Mouse (Mus musculus) forebrain, embryonic 13.5 days (tissue): Measurements from ENCODE around the gene Ppp1r1b. TPM values are rescaled to one million over a fixed set of nuclear protein-coding genes. Genes with fewer than 3 reads are reported as not detected.

Experiments used
- ATAC-seq: fragments of 200-750 bp; cut with Nextera tagmentation; 2 replicates; pipeline ENCODE4 v1.8.0; 2017
- H3K27ac ChIP-seq: fragments of 300-500 bp; sonication (generic); 2 replicates; pipeline ENCODE4 v1.5.1; 2015; ENCODE audit warnings: inconsistent platforms, mild to moderate bottlenecking, moderate library complexity
- H3K27me3 ChIP-seq: fragments of 300-500 bp; sonication (generic); 2 replicates; pipeline ENCODE4 v1.6.1; 2015; ENCODE audit warnings: mild to moderate bottlenecking, inconsistent platforms
- H3K36me3 ChIP-seq: fragments of 300-500 bp; sonication (generic); 2 replicates; pipeline ENCODE4 v1.6.1; 2015; ENCODE audit warnings: mild to moderate bottlenecking, inconsistent platforms; ENCODE audit not compliant: poor library complexity, severe bottlenecking
- H3K4me1 ChIP-seq: fragments of 300-500 bp; sonication (generic); 2 replicates; pipeline ENCODE4 v1.6.1; 2015; ENCODE audit warnings: inconsistent platforms
- H3K4me2 ChIP-seq: fragments of 300-500 bp; sonication (generic); 2 replicates; pipeline ENCODE4 v1.6.1; 2015; ENCODE audit warnings: inconsistent platforms, mild to moderate bottlenecking, moderate library complexity
- H3K4me3 ChIP-seq: fragments of 300-500 bp; sonication (generic); 2 replicates; pipeline ENCODE4 v1.5.1; 2015; ENCODE audit warnings: mild to moderate bottlenecking, inconsistent platforms
- H3K9ac ChIP-seq: fragments of 300-500 bp; sonication (generic); 2 replicates; pipeline ENCODE4 v1.6.1; 2015; ENCODE audit warnings: mild to moderate bottlenecking, inconsistent platforms
- H3K9me3 ChIP-seq: fragments of 300-500 bp; sonication (generic); replicated peaks from 2 replicates; pipeline ENCODE4 v1.6.1; 2016; ENCODE audit warnings: inconsistent platforms
- WGBS: fragments of 180-500 bp; shearing (Covaris S2); methylation state at CpG from one replicate; pipeline ENCODE4 v1.1.7; 2015; 5-methylcytosine and 5-hydroxymethylcytosine counted together
- polyA plus RNA-seq: library from polyadenylated mRNA; unstranded; fragments of >200 nt; fragmentation: Nextera tagmentation; extraction: Ambion mirVana; gene quantifications from 2 replicates; pipeline ENCODE4 v1.2.1, GENCODE M21; 2015

Ppp1r1b gene
- polyA plus RNA-seq, result 14.6 and 20.0 TPM in 2 replicates

- Histone ChIP-seq H3K27ac (no peak within 1 kb of the TSS), H3K9ac (peak within 1 kb of the TSS; percentile 68), H3K9me3 (no peaks in the 10 kb centered on the region), H3K4me2 (peak within 1 kb of the TSS; percentile 97), H3K27me3 (peaks cover 91% of the 10 kb centered on the region), H3K4me1 (peaks cover 25% of the 10 kb centered on the region), H3K4me3 (peak within 1 kb of the TSS; percentile 55), H3K36me3 (no peaks in the 10 kb centered on the region)
- peak; percentile 75 for ATAC-seq
- 1% methylated on average over 52 of the region's 55 CpGs for WGBS
These were observed at the start of gene Ppp1r1b for GRCm38 (mm10) chr11:98348083-98348961. Gene Ppp1r1b (plus strand): TSS chr11:98348404.

- no peaks in the 10 kb centered on the region for H3K9me3 ChIP-seq
- peaks cover 30% of the 10 kb centered on the region for H3K27me3 ChIP-seq
- H3K27ac ChIP-seq, result no peak overlapping the region
- H3K4me3 ChIP-seq, result no peak overlapping the region
- H3K4me1 ChIP-seq, result peaks cover 53% of the 10 kb centered on the region
- no peaks in the 10 kb centered on the region for H3K36me3 ChIP-seq
- ATAC-seq, result no peak
- WGBS, result under 1% methylated on average over 10 of the region's 10 CpGs
- peak overlapping the region; percentile 22 for H3K4me2 ChIP-seq
- 0 out of 2 replicates have a peak overlapping the region, but pooled peaks have one; percentile 6 for H3K9ac ChIP-seq
These were observed 49.6 kb upstream of the Ppp1r1b start for GRCm38 (mm10) chr11:98298484-98299205.

- peak; percentile 54; the same call in 1 of the 2 replicates for ATAC-seq
- 0 out of 2 replicates have a peak overlapping the region, but pooled peaks have one; percentile 2 for H3K9ac ChIP-seq
- no peak overlapping the region for H3K4me3 ChIP-seq
These were observed 34.3 kb upstream of the Ppp1r1b start for GRCm38 (mm10) chr11:98313790-98314323.

GRCm38 (mm10) chr11:98317479-98317878 is 30.7 kb upstream of the Ppp1r1b start:
- 2% methylated on average over 7 of the region's 7 CpGs for WGBS
- no peaks in the 10 kb centered on the region for H3K36me3 ChIP-seq
- peaks cover 63% of the 10 kb centered on the region for H3K4me1 ChIP-seq
- H3K27ac ChIP-seq, result peak overlapping the region; percentile 94
- H3K4me3 ChIP-seq, result no peak overlapping the region
- peak overlapping the region; percentile 55 for H3K4me2 ChIP-seq
- peaks cover 97% of the 10 kb centered on the region for H3K27me3 ChIP-seq
- no peak for ATAC-seq
- no peak overlapping the region for H3K9ac ChIP-seq
- no peaks in the 10 kb centered on the region for H3K9me3 ChIP-seq

More at GRCm38 (mm10) chr11:98313790-98314323, 34.3 kb upstream of the Ppp1r1b start:
- peak overlapping the region; percentile 45 for H3K27ac ChIP-seq
- H3K4me1 ChIP-seq, result peaks cover 31% of the 10 kb centered on the region
- under 1% methylated on average over 26 of the region's 26 CpGs for WGBS
- H3K4me2 ChIP-seq, result peak overlapping the region; percentile 42
- H3K27me3 ChIP-seq, result peaks cover 87% of the 10 kb centered on the region
- no peaks in the 10 kb centered on the region for H3K9me3 ChIP-seq
- H3K36me3 ChIP-seq, result no peaks in the 10 kb centered on the region

GRCm38 (mm10) chr11:98318421-98319116 is 29.6 kb upstream of the Ppp1r1b start:
- Histone ChIP-seq H3K36me3 (no peaks in the 10 kb centered on the region), H3K4me2 (peak overlapping the region; percentile 55), H3K9me3 (no peaks in the 10 kb centered on the region), H3K27ac (peak overlapping the region; percentile 94), H3K4me1 (peaks cover 72% of the 10 kb centered on the region), H3K4me3 (peak overlapping the region; percentile 18), H3K27me3 (peaks cover 99% of the 10 kb centered on the region), H3K9ac (peak overlapping the region; percentile 34; the same call in 1 of the 2 replicates)
- under 1% methylated on average over 14 of the region's 14 CpGs for WGBS
- ATAC-seq, result peak; percentile 13; the same call in 1 of the 2 replicates

- peak; percentile 33; the same call in 1 of the 2 replicates for ATAC-seq
- Histone ChIP-seq H3K36me3 (no peaks in the 10 kb centered on the region), H3K4me1 (peaks cover 72% of the 10 kb centered on the region), H3K9me3 (no peaks in the 10 kb centered on the region), H3K9ac (no peak overlapping the region), H3K4me2 (peak overlapping the region; percentile 55), H3K27me3 (peaks cover 99% of the 10 kb centered on the region), H3K4me3 (peak overlapping the region; percentile 18), H3K27ac (peak overlapping the region; percentile 94)
- WGBS, result 2% methylated on average over 15 of the region's 15 CpGs
These were observed 29.1 kb upstream of the Ppp1r1b start for GRCm38 (mm10) chr11:98319120-98319519.

- Histone ChIP-seq H3K36me3 (no peaks in the 10 kb centered on the region), H3K4me3 (no peak overlapping the region; the same call in 1 of the 2 replicates), H3K9me3 (no peaks in the 10 kb centered on the region), H3K27me3 (peaks cover 99% of the 10 kb centered on the region), H3K27ac (peak overlapping the region; percentile 94), H3K4me1 (peaks cover 72% of the 10 kb centered on the region), H3K4me2 (peak overlapping the region; percentile 55), H3K9ac (no peak overlapping the region)
- WGBS, result 13% methylated on average over 4 of the region's 4 CpGs
- ATAC-seq, result no peak
These were observed 28.7 kb upstream of the Ppp1r1b start for GRCm38 (mm10) chr11:98319544-98319943.

GRCm38 (mm10) chr11:98319944-98320343 is 28.3 kb upstream of the Ppp1r1b start:
- 7% methylated on average over 2 of the region's 2 CpGs for WGBS
- H3K27ac ChIP-seq, result peak overlapping the region; percentile 94
- no peak overlapping the region; the same call in 1 of the 2 replicates for H3K4me3 ChIP-seq
- H3K4me2 ChIP-seq, result peak overlapping the region; percentile 55
- no peaks in the 10 kb centered on the region for H3K36me3 ChIP-seq
- H3K9ac ChIP-seq, result 0 out of 2 replicates have a peak overlapping the region, but pooled peaks have one; percentile 34
- H3K4me1 ChIP-seq, result peaks cover 72% of the 10 kb centered on the region
- peaks cover 100% of the 10 kb centered on the region for H3K27me3 ChIP-seq
- no peaks in the 10 kb centered on the region for H3K9me3 ChIP-seq
- ATAC-seq, result no peak

- Histone ChIP-seq H3K9ac (peak overlapping the region; percentile 61), H3K4me1 (peaks cover 72% of the 10 kb centered on the region), H3K27ac (peak overlapping the region; percentile 94), H3K27me3 (peaks cover 100% of the 10 kb centered on the region), H3K36me3 (no peaks in the 10 kb centered on the region), H3K4me3 (peak overlapping the region; percentile 27), H3K9me3 (no peaks in the 10 kb centered on the region), H3K4me2 (peak overlapping the region; percentile 55)
- ATAC-seq, result peak; percentile 64
- 6% methylated on average over 12 of the region's 12 CpGs for WGBS
These were observed 27.8 kb upstream of the Ppp1r1b start for GRCm38 (mm10) chr11:98320381-98320780.

GRCm38 (mm10) chr11:98320806-98321676 is 27.2 kb upstream of the Ppp1r1b start:
- WGBS, result 1% methylated on average over 30 of the region's 30 CpGs
- Histone ChIP-seq H3K9ac (peak overlapping the region; percentile 61), H3K4me1 (peaks cover 71% of the 10 kb centered on the region), H3K27ac (peak overlapping the region; percentile 94), H3K27me3 (peaks cover 100% of the 10 kb centered on the region), H3K4me2 (peak overlapping the region; percentile 55), H3K9me3 (no peaks in the 10 kb centered on the region), H3K4me3 (peak overlapping the region; percentile 27), H3K36me3 (no peaks in the 10 kb centered on the region)
- peak; percentile 36; the same call in 1 of the 2 replicates for ATAC-seq
